Mouse (Mus musculus) limb, embryonic 14.5 days (tissue): Measurements from ENCODE around the gene Tmem205. TPM values are rescaled to one million over a fixed set of nuclear protein-coding genes. Genes with fewer than 3 reads are reported as not detected.
A peak's percentile ranks its signal among the peaks of the same experiment; 100 is the strongest.

ENCODE experiments used
- ATAC-seq: fragments of 200-750 bp; cut with Nextera tagmentation; 2 replicates; pipeline ENCODE4 v1.8.0; 2017; ENCODE audit warnings: low read depth, moderate number of reproducible peaks, moderate TSS enrichment; ENCODE audit not compliant: low FRiP score
- DNase-seq: peaks from one replicate; pipeline ENCODE4 v3.0.0-alpha.2; 2015; ENCODE audit warnings: low spot score
- H3K27ac ChIP-seq: fragments of 300-500 bp; sonication (generic); replicated peaks from 2 replicates; pipeline ENCODE4 v1.5.1; 2014; ENCODE audit warnings: low read depth, mild to moderate bottlenecking, low read length, moderate library complexity, mixed read lengths
- H3K27me3 ChIP-seq: fragments of 300-500 bp; sonication (generic); 2 replicates; pipeline ENCODE4 v1.6.1; 2014; ENCODE audit warnings: low read length, mixed read lengths; ENCODE audit not compliant: control insufficient read depth, insufficient read depth
- H3K36me3 ChIP-seq: fragments of 300-500 bp; sonication (generic); 2 replicates; pipeline ENCODE4 v1.6.1; 2014; ENCODE audit warnings: mild to moderate bottlenecking, low read length, moderate library complexity, mixed read lengths; ENCODE audit not compliant: control insufficient read depth, insufficient read depth
- H3K4me1 ChIP-seq: fragments of 300-500 bp; sonication (generic); 2 replicates; pipeline ENCODE4 v1.6.1; 2014; ENCODE audit warnings: antibody characterized with exemption, low read length, mixed read lengths; ENCODE audit not compliant: control insufficient read depth, insufficient read depth
- H3K4me2 ChIP-seq: fragments of 300-500 bp; sonication (generic); replicated peaks from 2 replicates; pipeline ENCODE4 v1.6.1; 2014; ENCODE audit warnings: low read depth, mild to moderate bottlenecking, low read length, moderate library complexity; ENCODE audit not compliant: severe bottlenecking
- H3K4me3 ChIP-seq: fragments of 300-500 bp; sonication (generic); replicated peaks from 2 replicates; pipeline ENCODE4 v1.5.1; 2014; ENCODE audit warnings: low read length
- H3K9ac ChIP-seq: fragments of 300-500 bp; sonication (generic); 2 replicates; pipeline ENCODE4 v1.6.1; 2014; ENCODE audit warnings: mild to moderate bottlenecking, low read depth, low read length, moderate library complexity; ENCODE audit not compliant: severe bottlenecking
- H3K9me3 ChIP-seq: fragments of 300-500 bp; sonication (generic); 2 replicates; pipeline ENCODE4 v1.6.1; 2016; ENCODE audit warnings: low read length; ENCODE audit not compliant: control insufficient read depth
- POLR2A ChIP-seq: fragments of 200-500 bp; IDR thresholded peaks from 2 replicates; pipeline ENCODE4 v1.8.0; 2012; ENCODE audit warnings: inconsistent platforms, mild to moderate bottlenecking, moderate library complexity, borderline replicate concordance; ENCODE audit not compliant: insufficient read depth, insufficient read length; ENCODE audit errors: extremely low read depth
- WGBS: fragments of 180-500 bp; shearing (Covaris S2); extraction: QIAGEN DNeasy Blood & Tissue Kit; methylation state at CpG from one replicate; pipeline ENCODE4 v1.1.7; 2014; 5-methylcytosine and 5-hydroxymethylcytosine counted together
- polyA plus RNA-seq, 2 experiments: library from polyadenylated mRNA; depleted of rRNA in 1 of 2; stranded (reverse) in 1 of 2; unstranded in 1 of 2; fragments of >200 nt; fragmentation: Nextera tagmentation in 1 of 2; extraction: Ambion mirVana in 1 of 2; gene quantifications; 2 replicates each; pipeline versions ENCODE4 v1.2.1 to v1.2.3; 2012 to 2014

The Tmem205 gene
- polyA plus RNA-seq, 2 experiments, result 37.4 to 51.5 TPM

DNA sequence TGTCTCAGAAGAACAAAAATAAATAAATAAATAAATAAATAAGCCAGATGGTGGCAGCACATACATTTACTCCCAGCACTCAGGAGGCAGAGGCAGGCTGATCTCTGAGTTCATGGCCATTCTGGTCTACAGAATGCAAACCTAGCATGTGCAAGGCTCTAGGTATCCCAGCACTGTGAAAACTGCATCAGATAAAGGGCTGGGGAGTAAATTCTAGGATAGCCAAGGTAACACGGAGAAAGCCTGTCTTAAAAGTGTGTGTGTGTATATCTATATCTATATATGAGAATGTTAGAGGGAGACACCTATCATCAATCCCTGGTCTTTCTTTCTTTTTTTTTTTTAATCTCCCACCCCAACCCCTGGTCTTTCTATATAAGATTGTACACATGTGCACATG lies 1.9 kb downstream of the Tmem205 start:
- no peaks in the 10 kb centered on the region for H3K27me3 ChIP-seq
- ATAC-seq (no peak), DNase-seq (no peak)
- peaks cover 6% of the 10 kb centered on the region; the same call in 1 of the 2 replicates for H3K36me3 ChIP-seq
- H3K9ac ChIP-seq, result no peak overlapping the region
- H3K4me3 ChIP-seq, result no peak overlapping the region
- no peaks in the 10 kb centered on the region for H3K9me3 ChIP-seq
- H3K4me2 ChIP-seq, result no peak overlapping the region
- TF ChIP-seq POLR2A, result no peak
- peaks cover 7% of the 10 kb centered on the region; the same call in 1 of the 2 replicates for H3K4me1 ChIP-seq
- 96% methylated on average over 1 of the region's 1 CpGs for WGBS
- no peak overlapping the region for H3K27ac ChIP-seq

- Histone ChIP-seq H3K4me3 (no peak overlapping the region), H3K4me2 (no peak overlapping the region), H3K9ac (no peak overlapping the region), H3K27ac (no peak overlapping the region), H3K4me1 (peaks cover 7% of the 10 kb centered on the region; the same call in 1 of the 2 replicates), H3K36me3 (peaks cover 6% of the 10 kb centered on the region; the same call in 1 of the 2 replicates), H3K9me3 (no peaks in the 10 kb centered on the region), H3K27me3 (no peaks in the 10 kb centered on the region)
- DNase-seq (no peak), ATAC-seq (no peak)
- no peak for TF ChIP-seq POLR2A
- WGBS, result 97% methylated on average over 3 of the region's 3 CpGs
These were observed 2.3 kb downstream of the Tmem205 start for GRCm38 (mm10) chr9:21925034-21925433.

GRCm38 (mm10) chr9:21924099-21924493 lies 3.3 kb downstream of the Tmem205 start:
- DNase-seq (peak; percentile 43), ATAC-seq (no peak)
- Histone ChIP-seq H3K27me3 (no peaks in the 10 kb centered on the region), H3K4me1 (peaks cover 7% of the 10 kb centered on the region; the same call in 1 of the 2 replicates), H3K9ac (no peak overlapping the region), H3K4me2 (no peak overlapping the region), H3K9me3 (no peaks in the 10 kb centered on the region), H3K36me3 (peaks cover 6% of the 10 kb centered on the region; the same call in 1 of the 2 replicates), H3K27ac (no peak overlapping the region), H3K4me3 (no peak overlapping the region)
- no peak for TF ChIP-seq POLR2A
- WGBS, result 67% methylated on average over 6 of the region's 6 CpGs

GRCm38 (mm10) chr9:21923490-21924098 lies 3.8 kb downstream of the Tmem205 start:
- no peaks in the 10 kb centered on the region for H3K9me3 ChIP-seq
- no peak overlapping the region for H3K4me3 ChIP-seq
- no peak overlapping the region for H3K27ac ChIP-seq
- WGBS, result 71% methylated on average over 3 of the region's 3 CpGs
- H3K27me3 ChIP-seq, result no peaks in the 10 kb centered on the region
- DNase-seq (no peak), ATAC-seq (no peak)
- TF ChIP-seq POLR2A, result no peak
- no peak overlapping the region for H3K4me2 ChIP-seq
- H3K36me3 ChIP-seq, result peaks cover 6% of the 10 kb centered on the region; the same call in 1 of the 2 replicates
- H3K9ac ChIP-seq, result no peak overlapping the region
- peaks cover 7% of the 10 kb centered on the region; the same call in 1 of the 2 replicates for H3K4me1 ChIP-seq

GRCm38 (mm10) chr9:21923036-21923435 lies 4.3 kb downstream of the Tmem205 start:
- Histone ChIP-seq H3K36me3 (peaks cover 6% of the 10 kb centered on the region; the same call in 1 of the 2 replicates), H3K4me1 (peaks cover 7% of the 10 kb centered on the region; the same call in 1 of the 2 replicates), H3K9me3 (no peaks in the 10 kb centered on the region), H3K27me3 (no peaks in the 10 kb centered on the region), H3K4me2 (no peak overlapping the region), H3K4me3 (no peak overlapping the region), H3K9ac (no peak overlapping the region), H3K27ac (no peak overlapping the region)
- 82% methylated on average over 4 of the region's 4 CpGs for WGBS
- no peak for DNase-seq
- no peak for TF ChIP-seq POLR2A
- no peak for ATAC-seq
